Mouse (Mus musculus): ENCODE measurements around the gene Pcif1.

GRCm38 (mm10) chr2:164874239-164874769 is 4.8 kb upstream of the Pcif1 start:
- TF ChIP-seq GATA1 (IDR thresholded peaks at IDR 0.05; ENCODE audit: low read length) (no peak), TAL1 (IDR thresholded peaks at IDR 0.05; ENCODE audit: low read length) (no peak)

All from erythroblast, embryonic 14.5 days (primary cell).